Mouse (Mus musculus) G1E (cell line): ENCODE measurements around the gene Gm17428. TPM values are rescaled to one million over a fixed set of nuclear protein-coding genes. Genes with fewer than 3 reads are reported as not detected.

Experiments used
- ATAC-seq: 2 replicates; pipeline ENCODE4 v1.8.0; 2016; ENCODE audit warnings: mild to moderate bottlenecking; ENCODE audit not compliant: insufficient number of reproducible peaks, poor library complexity, low FRiP score, severe bottlenecking; ENCODE audit errors: extremely low read depth
- DNase-seq: peaks from one replicate; pipeline ENCODE4 v3.0.0; 2012; ENCODE audit warnings: low spot score
- H3K27me3 ChIP-seq: 2 replicates; pipeline ENCODE4 v1.6.1; 2012; ENCODE audit warnings: mild to moderate bottlenecking, low read length, inconsistent platforms; ENCODE audit not compliant: insufficient read depth
- H3K36me3 ChIP-seq: replicated peaks from 2 replicates; pipeline ENCODE3; 2012; ENCODE audit warnings: mild to moderate bottlenecking, inconsistent platforms
- H3K4me1 ChIP-seq: 2 replicates; pipeline ENCODE4 v1.6.1; 2012; ENCODE audit warnings: low read depth, low read length, inconsistent platforms, mixed read lengths; ENCODE audit not compliant: insufficient read depth
- H3K4me3 ChIP-seq: 2 replicates; pipeline ENCODE4 v1.5.1; 2012; ENCODE audit warnings: low read depth, mild to moderate bottlenecking, inconsistent platforms, low read length, moderate library complexity, mixed read lengths
- H3K9me3 ChIP-seq: replicated peaks from 2 replicates; pipeline ENCODE4 v1.6.1; 2012; ENCODE audit warnings: inconsistent platforms
- CTCF ChIP-seq: IDR thresholded peaks from 2 replicates; pipeline ENCODE4 v1.5.1; 2012; ENCODE audit warnings: low read depth, low read length, inconsistent platforms, mixed read lengths
- GATA1 ChIP-seq: IDR thresholded peaks from 2 replicates; pipeline ENCODE4 v1.6.1; 2012; ENCODE audit warnings: borderline replicate concordance, low read length, inconsistent platforms, mixed read lengths
- GATA2 ChIP-seq: IDR thresholded peaks from 2 replicates; pipeline ENCODE4 v1.6.1; 2012; ENCODE audit warnings: low read depth, low read length, inconsistent platforms, borderline replicate concordance
- POLR2AphosphoS5 ChIP-seq: IDR thresholded peaks from 2 replicates; pipeline ENCODE4 v1.6.1; 2012; ENCODE audit warnings: low read depth, low read length, inconsistent platforms; ENCODE audit not compliant: insufficient replicate concordance
- TAL1 ChIP-seq: conservative IDR thresholded peaks from 2 replicates; pipeline ENCODE4 v1.6.1; 2012; ENCODE audit warnings: low read depth, low read length, inconsistent platforms, mixed read lengths
- polyA plus RNA-seq: library from polyadenylated mRNA; stranded (reverse); fragments of >175 nt; gene quantifications from 2 replicates; pipeline ENCODE4 v1.2.3, GENCODE M21; 2012
- total RNA-seq, 2 experiments: library from RNA; stranded (forward) in 1 of 2; stranded (reverse) in 1 of 2; fragments of 200-1000 nt in 1 of 2; fragments of >200 nt in 1 of 2; fragmentation: Nextera tagmentation in 1 of 2; gene quantifications; 2 replicates each; pipeline ENCODE4 v1.2.3; 2014 to 2017

Gene Gm17428
- total and polyA plus RNA-seq, 3 experiments = not detected

DNA sequence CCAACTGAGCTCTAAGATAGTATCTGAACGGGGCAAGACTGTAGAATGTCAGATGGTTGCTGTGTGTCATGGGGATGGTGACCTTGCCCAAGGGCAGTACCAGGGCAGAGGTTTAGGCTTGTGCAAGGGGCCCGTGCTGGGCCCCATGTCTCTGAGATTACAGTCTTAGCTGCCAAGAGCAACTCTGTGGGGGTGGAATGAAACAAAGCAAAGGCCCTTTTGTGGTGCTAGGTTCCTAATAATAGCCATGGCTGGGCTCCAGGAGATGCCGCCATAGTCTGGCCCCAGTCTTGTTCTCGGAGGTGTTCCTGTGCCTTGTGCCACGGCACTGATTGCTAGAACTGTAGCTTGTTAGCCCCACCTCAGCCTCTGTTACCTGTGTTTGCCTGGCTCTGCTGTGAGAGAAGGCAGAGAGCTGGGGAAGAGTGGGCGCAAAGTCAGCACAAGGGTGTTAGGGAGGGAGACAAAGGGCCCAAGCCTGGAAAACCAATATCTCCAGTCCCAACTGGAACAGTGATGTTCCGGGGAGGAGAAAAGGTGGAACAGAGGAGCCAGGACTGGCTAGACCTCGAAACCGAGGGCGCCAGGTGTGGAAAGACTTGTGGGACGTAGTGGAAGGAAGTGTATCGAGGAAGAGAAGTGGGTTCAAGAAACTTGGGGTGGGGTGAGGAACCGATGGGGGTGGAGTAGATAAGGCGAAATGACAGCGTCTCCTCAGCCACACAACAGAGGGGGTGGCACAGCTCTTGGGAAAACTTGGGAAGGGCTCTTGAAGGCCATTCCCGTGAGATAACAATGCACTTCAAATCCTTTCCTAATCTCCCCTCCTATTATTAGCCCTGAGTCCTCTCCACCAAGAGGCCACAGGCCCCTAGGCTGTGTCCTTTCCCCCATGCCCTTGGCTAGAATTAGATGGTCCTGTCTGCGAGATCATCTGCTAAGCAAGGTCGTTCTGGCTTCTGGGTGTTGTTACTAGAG lies 27.4 kb downstream of the Gm17428 start:
- Histone ChIP-seq H3K9me3 (no peaks in the 10 kb centered on the region), H3K4me1 (no peaks in the 10 kb centered on the region), H3K4me3 (no peak overlapping the region), H3K36me3 (no peaks in the 10 kb centered on the region), H3K27me3 (peaks cover 34% of the 10 kb centered on the region)
- TF ChIP-seq GATA2 = no peak
- no peak for TF ChIP-seq POLR2AphosphoS5
- TF ChIP-seq CTCF = no peak
- TF ChIP-seq TAL1 = no peak
- TF ChIP-seq GATA1 = no peak
- DNase-seq (no peak), ATAC-seq (no peak)

GRCm38 (mm10) chr14:55005506-55005905 lies 28.8 kb downstream of the Gm17428 start:
- Histone ChIP-seq H3K4me1 (no peaks in the 10 kb centered on the region), H3K4me3 (no peak overlapping the region), H3K27me3 (peaks cover 38% of the 10 kb centered on the region), H3K36me3 (no peaks in the 10 kb centered on the region), H3K9me3 (no peaks in the 10 kb centered on the region)
- no peak for TF ChIP-seq GATA1
- no peak for TF ChIP-seq POLR2AphosphoS5
- ATAC-seq (no peak), DNase-seq (no peak)

GRCm38 (mm10) chr14:55005967-55006366 lies 29.2 kb downstream of the Gm17428 start:
- 0 out of 2 replicates have a peak, but pooled peaks cover under 1% of the 10 kb centered on the region for H3K9me3 ChIP-seq
- H3K36me3 ChIP-seq = no peaks in the 10 kb centered on the region
- peaks cover 38% of the 10 kb centered on the region for H3K27me3 ChIP-seq
- DNase-seq (no peak), ATAC-seq (no peak)
- H3K4me3 ChIP-seq = no peak overlapping the region
- no peaks in the 10 kb centered on the region for H3K4me1 ChIP-seq
- no peak for TF ChIP-seq POLR2AphosphoS5
- no peak for TF ChIP-seq GATA1
- no peak for TF ChIP-seq CTCF
- TF ChIP-seq TAL1 = no peak
- no peak for TF ChIP-seq GATA2

- no peak for TF ChIP-seq POLR2AphosphoS5
- TF ChIP-seq GATA1 = no peak
- no peak for TF ChIP-seq GATA2
- TF ChIP-seq CTCF = no peak
- TF ChIP-seq TAL1 = no peak
- ATAC-seq (no peak), DNase-seq (no peak)
These were observed 29.8 kb downstream of the Gm17428 start for GRCm38 (mm10) chr14:55006541-55006940.

DNA sequence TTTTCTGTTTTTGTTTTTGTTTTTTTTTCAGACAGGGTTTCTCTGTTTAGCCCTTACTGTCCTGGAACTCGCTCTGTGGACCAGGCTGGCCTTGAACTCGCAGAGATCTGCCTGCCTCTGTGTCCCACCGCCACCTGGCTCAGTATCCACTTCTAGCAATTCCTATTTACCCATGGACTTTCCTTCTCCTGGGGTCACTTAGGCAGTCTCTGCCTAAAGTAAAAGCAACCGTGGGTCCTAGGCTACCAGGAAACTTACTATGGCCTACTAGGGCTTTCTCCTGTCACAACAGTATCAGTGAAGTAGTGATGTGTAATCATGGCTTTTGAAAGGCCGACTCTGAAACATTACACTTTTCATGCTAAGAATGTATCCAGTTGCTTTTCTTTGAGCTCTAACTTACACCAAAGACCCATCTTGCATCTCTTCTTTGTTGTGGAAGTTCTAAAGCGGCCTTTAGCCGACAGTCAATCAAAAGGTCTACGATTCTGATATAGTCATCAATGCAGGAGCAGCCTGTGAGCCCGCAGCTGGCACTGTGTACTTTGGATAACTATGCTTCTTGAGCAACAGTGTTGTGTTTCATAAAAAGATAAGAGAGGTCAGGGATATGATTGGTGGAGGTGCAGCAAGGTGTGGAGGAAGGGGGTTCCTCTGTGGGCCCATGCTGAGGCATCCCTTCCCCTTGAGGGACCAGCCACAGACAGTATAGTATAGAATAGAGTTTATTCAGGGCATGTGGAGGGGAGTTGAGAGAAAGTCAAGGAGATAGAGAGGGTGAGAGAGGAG lies 30.6 kb downstream of the Gm17428 start:
- TF ChIP-seq TAL1 (no peak), GATA2 (no peak), CTCF (no peak), POLR2AphosphoS5 (no peak), GATA1 (no peak)
- H3K27me3 ChIP-seq = peaks cover 34% of the 10 kb centered on the region
- 0 out of 2 replicates have a peak, but pooled peaks cover 2% of the 10 kb centered on the region for H3K9me3 ChIP-seq
- DNase-seq (no peak), ATAC-seq (no peak)
- H3K4me3 ChIP-seq = no peak overlapping the region
- no peaks in the 10 kb centered on the region for H3K4me1 ChIP-seq
- no peaks in the 10 kb centered on the region for H3K36me3 ChIP-seq

More at GRCm38 (mm10) chr14:55006541-55006940, 29.8 kb downstream of the Gm17428 start:
- Histone ChIP-seq H3K4me1 (no peaks in the 10 kb centered on the region), H3K9me3 (0 out of 2 replicates have a peak, but pooled peaks cover 2% of the 10 kb centered on the region), H3K27me3 (peaks cover 34% of the 10 kb centered on the region), H3K36me3 (no peaks in the 10 kb centered on the region), H3K4me3 (no peak overlapping the region)

DNA sequence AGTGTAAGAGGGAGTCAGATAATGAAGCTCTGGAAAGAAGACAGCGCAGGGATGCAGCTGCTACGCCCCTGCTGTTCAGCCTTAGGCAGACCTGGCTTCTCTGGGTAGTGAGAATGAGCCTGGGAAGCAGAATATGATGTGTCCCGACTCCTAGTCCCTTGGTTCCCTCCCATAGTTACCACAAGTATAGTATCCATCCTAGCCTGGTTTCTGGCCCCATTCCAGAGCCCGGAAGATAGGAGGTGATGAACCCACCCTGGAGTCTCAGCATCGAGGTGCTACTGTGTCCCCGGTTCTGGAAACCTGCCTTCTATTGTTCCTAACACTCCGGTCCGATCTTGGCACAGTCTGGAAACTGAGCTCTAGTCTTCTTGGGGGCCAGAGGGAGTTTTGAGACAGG lies 31.7 kb downstream of the Gm17428 start:
- Histone ChIP-seq H3K27me3 (peaks cover 34% of the 10 kb centered on the region), H3K4me3 (no peak overlapping the region), H3K36me3 (no peaks in the 10 kb centered on the region), H3K9me3 (0 out of 2 replicates have a peak, but pooled peaks cover 2% of the 10 kb centered on the region), H3K4me1 (no peaks in the 10 kb centered on the region)
- no peak for ATAC-seq
- no peak for DNase-seq
- no peak for TF ChIP-seq POLR2AphosphoS5
- no peak for TF ChIP-seq TAL1
- no peak for TF ChIP-seq GATA1
- TF ChIP-seq CTCF = no peak
- no peak for TF ChIP-seq GATA2
